Mouse (Mus musculus) liver, postnatal 0 days (tissue): ENCODE measurements around the gene Pdrg1. TPM values are rescaled to one million over a fixed set of nuclear protein-coding genes. Genes with fewer than 3 reads are reported as not detected.

Experiments used
- ATAC-seq: fragments of 200-750 bp; cut with Nextera tagmentation; 2 replicates; pipeline ENCODE4 v1.8.0; 2017; ENCODE audit warnings: mild to moderate bottlenecking, moderate library complexity
- DNase-seq: peaks from one replicate; pipeline ENCODE4 v3.0.0-alpha.2; 2016
- H3K27ac ChIP-seq: fragments of 300-500 bp; sonication (generic); 2 replicates; pipeline ENCODE4 v1.5.1; 2014; ENCODE audit warnings: antibody characterized with exemption, moderate library complexity, mild to moderate bottlenecking, low read depth
- H3K27me3 ChIP-seq: fragments of 300-500 bp; sonication (generic); 2 replicates; pipeline ENCODE4 v1.6.1; 2014; ENCODE audit warnings: low read length, control low read depth, mixed read lengths; ENCODE audit not compliant: insufficient read depth
- H3K36me3 ChIP-seq: fragments of 300-500 bp; sonication (generic); replicated peaks from 2 replicates; pipeline ENCODE4 v1.6.1; 2014; ENCODE audit warnings: mild to moderate bottlenecking, control low read depth, low read length, moderate library complexity, mixed read lengths; ENCODE audit not compliant: insufficient read depth
- H3K4me1 ChIP-seq: fragments of 300-500 bp; sonication (generic); 2 replicates; pipeline ENCODE4 v1.6.1; 2014; ENCODE audit warnings: antibody characterized with exemption, mild to moderate bottlenecking, control low read depth; ENCODE audit not compliant: insufficient read depth
- H3K4me2 ChIP-seq: fragments of 300-500 bp; sonication (generic); 2 replicates; pipeline ENCODE4 v1.6.1; 2014; ENCODE audit warnings: low read depth, mild to moderate bottlenecking, low read length, moderate library complexity, mixed read lengths
- H3K4me3 ChIP-seq: fragments of 300-500 bp; sonication (generic); 2 replicates; pipeline ENCODE4 v1.5.1; 2014; ENCODE audit warnings: low read depth, low read length
- H3K9ac ChIP-seq: fragments of 300-500 bp; sonication (generic); replicated peaks from 2 replicates; pipeline ENCODE4 v1.6.1; 2014; ENCODE audit warnings: mild to moderate bottlenecking, moderate library complexity
- H3K9me3 ChIP-seq: fragments of 300-500 bp; sonication (generic); 2 replicates; pipeline ENCODE4 v1.6.1; 2016; ENCODE audit warnings: mild to moderate bottlenecking, control low read depth, low read length, mixed read lengths
- CTCF ChIP-seq: sonication (generic); IDR thresholded peaks from 2 replicates; pipeline ENCODE4 v1.5.1; 2016; ENCODE audit warnings: antibody characterized with exemption, low read depth
- EP300 ChIP-seq: IDR thresholded peaks from 2 replicates; pipeline ENCODE4 v1.6.1; 2016; ENCODE audit warnings: antibody characterized with exemption, low read depth, mild to moderate bottlenecking
- WGBS: fragments of 180-500 bp; shearing (Covaris S2); extraction: QIAGEN DNeasy Blood & Tissue Kit; methylation state at CpG from one replicate; pipeline ENCODE4 v1.1.7; 2014; ENCODE audit not compliant: insufficient replicate concordance; 5-methylcytosine and 5-hydroxymethylcytosine counted together
- polyA plus RNA-seq: library from polyadenylated mRNA; unstranded; fragments of >200 nt; fragmentation: Nextera tagmentation; extraction: Ambion mirVana; gene quantifications from 2 replicates; pipeline ENCODE4 v1.2.1, GENCODE M21; 2015

Pdrg1 gene
- polyA plus RNA-seq, 1 experiment from 2014 or later: 26.0 TPM

GRCm38 (mm10) chr2:153009192-153009973 is 5.8 kb downstream of the Pdrg1 start:
- TF ChIP-seq CTCF: no peak
- TF ChIP-seq EP300: no peak
- no peak overlapping the region for H3K9ac ChIP-seq
- H3K27ac ChIP-seq: no peak overlapping the region
- no peak overlapping the region for H3K4me2 ChIP-seq
- no peak for DNase-seq
- no peak for ATAC-seq
- H3K4me3 ChIP-seq: no peak overlapping the region
- H3K9me3 ChIP-seq: no peaks in the 10 kb centered on the region
- peaks cover 7% of the 10 kb centered on the region for H3K4me1 ChIP-seq
- peaks cover 30% of the 10 kb centered on the region for H3K36me3 ChIP-seq
- H3K27me3 ChIP-seq: no peaks in the 10 kb centered on the region
- WGBS: 83% methylated on average over 12 of the region's 12 CpGs

- Histone ChIP-seq H3K9me3 (no peaks in the 10 kb centered on the region), H3K4me3 (no peak overlapping the region), H3K36me3 (peaks cover 19% of the 10 kb centered on the region), H3K9ac (no peak overlapping the region), H3K27me3 (no peaks in the 10 kb centered on the region), H3K4me1 (no peaks in the 10 kb centered on the region), H3K4me2 (no peak overlapping the region), H3K27ac (no peak overlapping the region)
- ATAC-seq: no peak
- DNase-seq: no peak
- WGBS: 72% methylated on average over 3 of the region's 3 CpGs
- no peak for TF ChIP-seq EP300
- no peak for TF ChIP-seq CTCF
These were observed 9.2 kb downstream of the Pdrg1 start for GRCm38 (mm10) chr2:153005981-153006380.

- no peaks in the 10 kb centered on the region for H3K9me3 ChIP-seq
- H3K27ac ChIP-seq: no peak overlapping the region
- TF ChIP-seq EP300: no peak
- TF ChIP-seq CTCF: no peak
- no peak overlapping the region for H3K4me3 ChIP-seq
- peaks cover 1% of the 10 kb centered on the region for H3K36me3 ChIP-seq
- ATAC-seq (no peak), DNase-seq (no peak)
- H3K27me3 ChIP-seq: no peaks in the 10 kb centered on the region
- H3K4me2 ChIP-seq: no peak overlapping the region
- no peak overlapping the region for H3K9ac ChIP-seq
- no peaks in the 10 kb centered on the region for H3K4me1 ChIP-seq
- 28% methylated on average over 13 of the region's 13 CpGs for WGBS
These were observed 11.4 kb downstream of the Pdrg1 start for GRCm38 (mm10) chr2:153003681-153004338.

GRCm38 (mm10) chr2:153002492-153003248 is 12.6 kb downstream of the Pdrg1 start:
- no peak for TF ChIP-seq EP300
- no peak for TF ChIP-seq CTCF
- H3K4me2 ChIP-seq: no peak overlapping the region

GRCm38 (mm10) chr2:152997046-152997445 is 18.2 kb downstream of the Pdrg1 start:
- Histone ChIP-seq H3K4me3 (no peak overlapping the region), H3K9me3 (no peaks in the 10 kb centered on the region)
- WGBS: 56% methylated on average over 4 of the region's 4 CpGs

More at GRCm38 (mm10) chr2:153002492-153003248, 12.6 kb downstream of the Pdrg1 start:
- no peak overlapping the region for H3K9ac ChIP-seq
- no peaks in the 10 kb centered on the region for H3K9me3 ChIP-seq
- H3K4me3 ChIP-seq: no peak overlapping the region
- no peaks in the 10 kb centered on the region for H3K27me3 ChIP-seq
- WGBS: 35% methylated on average over 15 of the region's 15 CpGs
- no peak for DNase-seq
- H3K36me3 ChIP-seq: no peaks in the 10 kb centered on the region
- ATAC-seq: peak; percentile 29; the same call in 1 of the 2 replicates
- H3K4me1 ChIP-seq: no peaks in the 10 kb centered on the region
- no peak overlapping the region for H3K27ac ChIP-seq

GRCm38 (mm10) chr2:152991529-152991928 is 23.7 kb downstream of the Pdrg1 start:
- Histone ChIP-seq H3K4me1 (no peaks in the 10 kb centered on the region), H3K36me3 (no peaks in the 10 kb centered on the region), H3K27ac (no peak overlapping the region), H3K4me3 (no peak overlapping the region), H3K4me2 (no peak overlapping the region), H3K9ac (no peak overlapping the region), H3K9me3 (no peaks in the 10 kb centered on the region), H3K27me3 (no peaks in the 10 kb centered on the region)
- WGBS: 72% methylated on average over 9 of the region's 9 CpGs
- TF ChIP-seq EP300: no peak
- no peak for TF ChIP-seq CTCF
- ATAC-seq: no peak
- DNase-seq: no peak

More at GRCm38 (mm10) chr2:152997046-152997445, 18.2 kb downstream of the Pdrg1 start:
- TF ChIP-seq EP300 (no peak), CTCF (no peak)
- Histone ChIP-seq H3K9ac (no peak overlapping the region), H3K27me3 (no peaks in the 10 kb centered on the region), H3K4me2 (no peak overlapping the region), H3K27ac (no peak overlapping the region), H3K36me3 (no peaks in the 10 kb centered on the region), H3K4me1 (no peaks in the 10 kb centered on the region)
- ATAC-seq: no peak
- no peak for DNase-seq
